Mouse (Mus musculus): ENCODE measurements around the gene Samd14. TPM values are rescaled to one million over a fixed set of nuclear protein-coding genes. Genes with fewer than 3 reads are reported as not detected.

Samd14 gene
- polyA plus RNA-seq, 1 experiment from 2014 or later, result 33.9 TPM

DNA sequence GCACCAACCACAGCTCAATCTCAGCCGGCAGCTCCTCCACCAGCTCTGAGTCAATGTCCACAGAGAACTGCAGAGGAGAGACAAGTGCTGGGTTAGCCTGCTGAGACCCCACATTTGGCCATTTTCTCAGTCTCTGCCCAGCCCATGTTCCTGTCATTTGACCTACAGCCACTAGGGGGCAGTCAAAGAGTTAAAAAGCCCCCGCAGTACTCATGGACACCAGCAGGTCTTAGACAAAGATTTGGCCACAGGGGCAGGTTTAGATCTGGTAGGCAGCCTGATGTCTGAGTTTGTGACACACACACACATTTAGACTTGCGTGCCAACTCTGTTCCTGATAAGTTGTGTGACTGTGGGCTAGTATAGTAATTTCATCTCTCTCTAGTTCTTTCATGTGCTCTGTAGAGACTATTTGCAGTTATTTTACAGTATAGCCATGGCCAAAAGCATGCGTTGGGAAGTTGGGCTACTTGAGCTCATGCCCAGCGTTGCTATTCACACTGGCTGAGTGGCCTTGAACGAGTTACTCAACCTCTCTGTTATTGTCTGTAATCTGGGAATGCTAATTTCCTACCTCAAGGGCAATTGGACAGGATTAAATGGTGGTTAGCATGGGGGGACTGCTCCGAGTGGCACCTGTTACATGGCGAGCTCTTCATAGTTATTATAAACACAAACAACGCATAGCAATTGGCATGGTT, 37.5 kb downstream of the Samd14 start:
- Histone ChIP-seq H3K27me3 (0 out of 2 replicates have a peak, but pooled peaks cover 5% of the 10 kb centered on the region), H3K27ac (replicated peaks) (no peak overlapping the region), H3K4me1 (replicated peaks) (peaks cover 6% of the 10 kb centered on the region; the same call in 1 of the 2 replicates), H3K9me3 (replicated peaks) (no peaks in the 10 kb centered on the region), H3K4me3 (replicated peaks) (no peak overlapping the region), H3K36me3 (replicated peaks) (no peaks in the 10 kb centered on the region), H3K9ac (no peak overlapping the region), H3K4me2 (no peak overlapping the region)
- no peak; the same call in 1 of the 2 replicates for ATAC-seq (ENCODE audit: insufficient read depth)
- WGBS (ENCODE audit: insufficient replicate concordance), result 44% methylated on average over 9 of the region's 9 CpGs

DNA sequence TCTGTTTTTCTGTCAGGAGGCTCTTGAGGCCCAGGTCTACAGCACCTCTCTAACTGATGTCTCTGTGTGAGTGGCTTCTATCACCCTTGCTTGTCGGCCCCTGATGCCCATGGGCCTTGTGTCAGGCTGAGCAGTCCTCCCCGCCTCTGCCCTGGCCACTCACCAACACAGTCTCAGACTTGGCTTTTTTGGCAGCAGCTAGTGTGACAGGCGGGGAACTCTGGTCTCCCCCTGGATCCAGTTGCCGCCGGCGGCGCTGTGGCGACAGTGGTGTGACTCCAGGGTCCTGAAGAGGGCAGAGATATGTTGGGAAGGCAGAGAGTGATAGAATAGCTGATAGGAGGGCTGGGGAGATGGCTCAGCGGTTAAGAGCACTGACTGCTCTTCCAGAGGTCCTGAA, 43.4 kb downstream of the Samd14 start:
- H3K27me3 ChIP-seq, result peaks cover 5% of the 10 kb centered on the region; the same call in 1 of the 2 replicates
- 66% methylated on average over 9 of the region's 9 CpGs for WGBS (ENCODE audit: insufficient replicate concordance)

DNA sequence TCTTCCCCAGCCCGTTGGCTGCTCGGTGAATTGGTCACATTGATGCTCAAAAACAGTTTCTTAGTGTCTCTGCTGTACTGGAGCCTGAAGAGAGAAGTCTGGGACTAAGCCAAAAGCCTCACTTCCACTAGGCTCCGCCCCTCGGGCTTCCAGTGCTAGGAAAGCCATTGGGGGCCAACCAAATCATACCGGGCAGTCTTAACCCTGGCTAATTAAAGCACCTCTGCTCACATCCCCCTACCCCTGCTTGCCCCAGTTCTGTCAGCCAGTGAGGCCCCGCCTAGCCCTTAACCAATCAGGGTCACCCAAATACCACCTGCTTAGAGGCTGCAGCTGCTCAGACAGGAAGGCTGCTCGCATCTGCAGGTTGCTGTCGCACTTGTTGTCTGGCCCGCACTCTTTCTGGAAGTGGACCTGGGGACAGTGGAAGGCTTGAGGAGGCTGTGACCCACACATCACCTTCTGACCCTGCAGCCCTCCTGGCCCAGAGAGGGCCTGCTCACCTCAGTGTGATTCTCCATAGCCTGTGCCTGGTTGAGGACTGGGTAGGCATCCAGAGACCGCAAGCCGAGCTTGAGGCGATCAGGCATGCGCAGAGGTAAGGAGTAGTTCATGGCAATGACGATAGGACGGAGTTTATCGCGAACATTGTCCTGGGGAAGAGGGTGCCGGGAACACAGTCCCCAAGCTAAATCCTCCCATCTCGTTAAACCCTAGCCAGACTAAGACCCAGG, 47.3 kb downstream of the Samd14 start:
- H3K9ac ChIP-seq, result no peak overlapping the region
- no peak overlapping the region for H3K27ac ChIP-seq (replicated peaks)
- H3K4me2 ChIP-seq, result no peak overlapping the region
- no peaks in the 10 kb centered on the region for H3K4me1 ChIP-seq (replicated peaks)
- H3K36me3 ChIP-seq (replicated peaks), result no peaks in the 10 kb centered on the region
- ATAC-seq (ENCODE audit: insufficient read depth), result no peak
- no peaks in the 10 kb centered on the region for H3K9me3 ChIP-seq (replicated peaks)
- H3K27me3 ChIP-seq, result peaks cover 5% of the 10 kb centered on the region; the same call in 1 of the 2 replicates
- 49% methylated on average over 19 of the region's 19 CpGs for WGBS (ENCODE audit: insufficient replicate concordance)
- H3K4me3 ChIP-seq (replicated peaks), result no peak overlapping the region

More for the DNA sequence above, 43.4 kb downstream of the Samd14 start:
- Histone ChIP-seq H3K36me3 (replicated peaks) (no peaks in the 10 kb centered on the region), H3K4me2 (no peak overlapping the region), H3K27ac (replicated peaks) (no peak overlapping the region), H3K4me1 (replicated peaks) (no peaks in the 10 kb centered on the region), H3K4me3 (replicated peaks) (no peak overlapping the region), H3K9me3 (replicated peaks) (no peaks in the 10 kb centered on the region), H3K9ac (no peak overlapping the region)
- ATAC-seq (ENCODE audit: insufficient read depth), result no peak

DNA sequence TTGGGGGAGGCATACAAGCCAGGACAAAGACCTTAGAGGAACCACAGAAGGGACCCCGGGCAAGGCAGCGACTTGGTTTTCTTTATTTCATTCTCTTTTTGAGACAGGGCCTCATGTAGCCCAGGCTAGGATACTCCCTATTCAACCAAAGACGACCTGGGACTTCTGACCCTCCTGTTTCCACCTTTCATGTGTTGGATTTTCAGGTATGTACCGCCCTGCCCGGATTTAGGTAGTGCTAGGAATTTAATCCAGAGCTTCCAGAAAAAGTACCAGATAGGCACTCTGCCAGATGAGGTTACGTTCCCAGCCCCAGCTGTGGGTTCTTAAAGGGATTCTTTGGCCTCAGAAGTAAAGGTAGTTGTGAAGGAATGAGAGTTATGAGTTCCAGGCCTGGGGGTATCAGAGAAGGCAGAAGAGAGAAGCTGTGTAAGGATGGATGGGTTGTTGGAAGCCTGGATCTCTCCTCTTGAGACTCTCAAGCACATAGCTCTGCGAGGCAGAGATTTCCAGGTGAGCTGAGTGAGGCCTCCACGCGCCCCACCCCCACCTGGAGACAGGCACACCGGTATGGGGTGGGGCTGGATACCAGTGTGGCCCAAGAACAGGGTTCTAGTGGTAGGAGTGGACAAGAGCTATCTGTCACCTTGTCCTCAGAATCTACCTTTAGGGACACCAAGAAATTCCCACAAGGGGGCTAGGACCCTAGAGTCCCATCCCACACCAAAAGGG, 59.7 kb downstream of the Samd14 start:
- Histone ChIP-seq H3K36me3 (replicated peaks) (no peaks in the 10 kb centered on the region), H3K9me3 (replicated peaks) (no peaks in the 10 kb centered on the region), H3K4me2 (no peak overlapping the region), H3K4me3 (replicated peaks) (no peak overlapping the region), H3K4me1 (replicated peaks) (peaks cover under 1% of the 10 kb centered on the region; the same call in 1 of the 2 replicates), H3K27me3 (peaks cover 25% of the 10 kb centered on the region), H3K9ac (no peak overlapping the region), H3K27ac (replicated peaks) (no peak overlapping the region)
- 63% methylated on average over 10 of the region's 10 CpGs for WGBS (ENCODE audit: insufficient replicate concordance)
- no peak for ATAC-seq (ENCODE audit: insufficient read depth)

DNA sequence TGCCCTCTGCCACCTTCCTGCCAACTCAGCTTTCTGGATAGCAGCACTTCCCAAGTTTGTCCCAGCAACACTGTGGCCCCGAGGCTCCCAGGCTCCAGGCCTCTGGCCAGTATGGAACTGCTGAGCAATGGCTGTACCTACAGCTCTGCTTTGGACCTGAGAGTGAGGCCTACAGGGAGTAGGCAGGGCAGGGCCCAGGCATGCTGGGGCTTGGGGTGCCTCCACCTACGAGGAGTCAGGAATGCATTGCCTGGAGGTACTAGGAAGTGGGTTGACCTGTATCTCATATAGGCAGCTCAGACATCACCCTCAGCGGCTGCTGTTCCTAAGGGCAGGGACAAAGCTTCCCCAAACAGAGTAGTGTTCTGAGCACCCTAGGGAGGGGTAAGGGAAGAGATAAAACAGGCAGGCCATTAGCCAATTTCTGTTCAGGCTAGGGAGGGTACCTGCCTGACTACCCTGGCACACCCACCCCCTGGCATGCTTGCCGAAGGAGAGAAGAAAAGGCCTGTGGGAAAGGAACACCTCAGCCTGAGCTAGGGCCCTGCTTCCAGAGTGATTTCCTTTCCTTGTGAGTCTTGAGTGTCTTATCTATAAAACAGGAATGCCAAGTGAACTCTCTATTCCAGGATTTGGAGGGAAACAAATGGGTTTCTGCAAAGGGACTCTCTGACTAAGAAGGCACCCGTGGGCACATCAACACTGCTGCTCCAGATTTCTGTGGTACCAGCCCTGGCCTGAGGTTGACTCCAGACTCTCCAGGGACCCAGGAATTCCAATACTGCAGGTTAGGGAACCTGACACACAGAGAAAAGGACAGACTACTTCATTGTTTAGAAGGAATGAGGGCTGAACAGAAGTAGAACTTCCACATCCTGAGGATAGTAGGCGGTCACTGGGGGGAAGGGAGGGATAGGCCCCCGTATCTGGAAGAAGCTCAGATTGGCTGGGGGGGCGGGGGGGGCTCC, 60.7 kb downstream of the Samd14 start:
- Histone ChIP-seq H3K9me3 (replicated peaks) (no peaks in the 10 kb centered on the region), H3K4me2 (no peak overlapping the region), H3K4me1 (replicated peaks) (peaks cover 11% of the 10 kb centered on the region; the same call in 1 of the 2 replicates), H3K27ac (replicated peaks) (no peak overlapping the region), H3K9ac (no peak overlapping the region), H3K27me3 (peaks cover 35% of the 10 kb centered on the region), H3K36me3 (replicated peaks) (no peaks in the 10 kb centered on the region), H3K4me3 (replicated peaks) (no peak overlapping the region)
- WGBS (ENCODE audit: insufficient replicate concordance), result 46% methylated on average over 8 of the region's 8 CpGs
- no peak for ATAC-seq (ENCODE audit: insufficient read depth)

DNA sequence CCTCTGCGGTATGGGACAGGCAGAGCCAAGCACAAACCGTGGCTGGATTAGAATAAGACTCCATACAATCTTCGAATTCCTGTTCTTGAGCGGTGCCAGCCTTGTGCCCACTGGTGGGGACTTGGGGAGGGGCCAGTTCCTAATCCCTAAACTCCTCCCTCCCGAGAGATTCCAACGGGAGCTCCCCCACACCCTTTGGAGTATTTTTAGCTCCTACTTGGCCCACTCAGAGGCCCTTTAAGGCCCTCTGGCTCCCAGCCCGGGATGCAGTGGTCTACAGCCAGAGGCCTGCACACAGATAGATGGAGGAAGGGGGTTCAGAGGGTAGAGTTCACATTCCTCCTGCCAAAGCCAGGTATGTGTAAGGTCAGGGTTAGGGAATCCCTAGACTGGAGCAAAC, 61.6 kb downstream of the Samd14 start:
- Histone ChIP-seq H3K36me3 (replicated peaks) (no peaks in the 10 kb centered on the region), H3K9ac (no peak overlapping the region), H3K4me1 (replicated peaks) (peaks cover 18% of the 10 kb centered on the region; the same call in 1 of the 2 replicates), H3K27me3 (peaks cover 43% of the 10 kb centered on the region), H3K27ac (replicated peaks) (no peak overlapping the region), H3K9me3 (replicated peaks) (no peaks in the 10 kb centered on the region), H3K4me2 (no peak overlapping the region), H3K4me3 (replicated peaks) (no peak overlapping the region)
- no peak for ATAC-seq (ENCODE audit: insufficient read depth)
- WGBS (ENCODE audit: insufficient replicate concordance), result 40% methylated on average over 7 of the region's 7 CpGs

DNA sequence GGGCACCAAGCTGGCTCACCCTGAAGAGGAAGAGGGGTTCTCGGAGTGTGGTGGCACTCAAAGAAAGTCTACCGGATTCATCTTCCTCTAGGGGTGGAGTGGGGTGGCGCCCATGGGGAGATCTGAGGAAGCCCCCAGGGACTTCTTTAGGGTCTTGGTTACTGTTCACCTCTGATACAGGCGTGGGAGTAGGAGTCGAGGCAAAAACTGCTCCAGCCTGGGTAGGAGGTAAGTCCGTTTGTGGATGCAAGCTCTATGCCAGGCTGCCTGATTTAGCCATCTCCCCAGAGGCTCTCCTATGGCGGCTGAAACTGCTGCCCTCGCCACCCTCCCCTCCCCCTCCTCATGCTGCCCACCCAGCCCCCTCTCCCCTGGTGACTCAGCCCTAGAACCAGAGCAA, 62.5 kb downstream of the Samd14 start:
- no peak overlapping the region for H3K4me2 ChIP-seq
- peaks cover 22% of the 10 kb centered on the region; the same call in 1 of the 2 replicates for H3K4me1 ChIP-seq (replicated peaks)
- 45% methylated on average over 8 of the region's 8 CpGs for WGBS (ENCODE audit: insufficient replicate concordance)
- no peak overlapping the region for H3K27ac ChIP-seq (replicated peaks)
- no peak for ATAC-seq (ENCODE audit: insufficient read depth)
- H3K4me3 ChIP-seq (replicated peaks), result no peak overlapping the region
- no peaks in the 10 kb centered on the region for H3K36me3 ChIP-seq (replicated peaks)
- H3K9ac ChIP-seq, result no peak overlapping the region
- no peaks in the 10 kb centered on the region for H3K9me3 ChIP-seq (replicated peaks)
- peaks cover 52% of the 10 kb centered on the region for H3K27me3 ChIP-seq

DNA sequence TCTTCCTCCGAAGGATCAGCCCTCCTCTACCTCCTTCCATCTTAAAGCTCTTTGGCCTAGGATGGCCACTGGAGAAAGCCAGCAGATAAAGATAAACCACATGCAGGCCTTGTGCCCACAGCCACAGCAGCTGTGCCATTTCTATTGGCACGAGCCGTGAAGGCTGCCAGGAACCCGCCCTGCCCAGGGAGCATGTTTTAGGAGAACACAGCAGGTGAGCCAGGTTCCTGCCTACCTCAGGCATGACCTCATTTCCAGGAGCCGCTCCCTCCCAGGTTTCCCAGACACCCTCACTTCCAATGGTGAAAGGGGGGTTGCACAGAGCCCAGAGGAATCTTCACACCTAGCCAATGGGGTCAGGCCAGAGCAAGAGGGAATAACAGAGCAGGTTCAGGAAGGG, 63.1 kb downstream of the Samd14 start:
- Histone ChIP-seq H3K9me3 (replicated peaks) (no peaks in the 10 kb centered on the region), H3K27ac (replicated peaks) (no peak overlapping the region), H3K4me2 (no peak overlapping the region), H3K36me3 (replicated peaks) (no peaks in the 10 kb centered on the region), H3K27me3 (peaks cover 59% of the 10 kb centered on the region), H3K4me3 (replicated peaks) (no peak overlapping the region), H3K9ac (no peak overlapping the region), H3K4me1 (replicated peaks) (peaks cover 26% of the 10 kb centered on the region; the same call in 1 of the 2 replicates)
- 57% methylated on average over 5 of the region's 5 CpGs for WGBS (ENCODE audit: insufficient replicate concordance)
- no peak for ATAC-seq (ENCODE audit: insufficient read depth)

DNA sequence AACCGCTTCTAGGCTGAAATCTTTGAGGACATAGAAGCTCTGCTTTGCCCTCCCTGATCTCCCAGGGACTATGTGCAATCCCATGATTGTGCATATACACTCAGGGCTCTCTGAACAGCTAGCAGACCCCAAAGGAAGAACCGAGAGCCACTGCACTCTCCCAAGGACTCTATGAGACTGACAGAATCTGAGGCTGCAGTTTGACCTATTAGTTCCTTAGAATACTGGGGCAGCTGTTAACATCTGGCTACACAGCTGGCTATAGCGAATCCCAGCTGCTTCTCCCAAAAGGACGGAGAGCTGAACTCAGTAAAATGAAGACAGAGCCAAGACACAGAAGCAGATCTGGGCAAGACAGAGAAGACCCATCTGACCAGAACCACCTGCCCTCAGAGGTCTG, 64.2 kb downstream of the Samd14 start:
- H3K4me2 ChIP-seq, result no peak overlapping the region
- H3K27ac ChIP-seq (replicated peaks), result no peak overlapping the region
- no peak overlapping the region for H3K4me3 ChIP-seq (replicated peaks)

DNA sequence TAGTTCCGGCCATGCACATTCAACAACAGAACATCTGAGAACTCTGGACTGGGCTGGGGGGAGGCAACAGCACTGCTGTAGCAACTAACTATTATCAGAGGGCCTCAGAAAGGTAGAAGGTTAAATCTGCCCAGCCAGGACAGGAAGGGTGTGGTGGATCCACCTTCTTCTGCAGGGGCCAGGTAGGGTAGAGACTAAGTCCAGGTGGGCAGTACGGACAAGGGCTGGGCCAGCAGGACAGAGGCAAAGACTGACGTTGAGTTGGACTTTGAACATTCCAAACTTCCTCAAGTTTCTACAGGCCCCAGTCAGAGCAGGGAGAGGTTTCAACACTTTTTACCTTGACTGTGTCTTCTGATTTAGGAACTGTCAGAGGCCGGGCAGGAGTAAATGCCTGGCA, 65.0 kb downstream of the Samd14 start:
- Histone ChIP-seq H3K4me2 (no peak overlapping the region), H3K36me3 (replicated peaks) (no peaks in the 10 kb centered on the region), H3K27me3 (peaks cover 78% of the 10 kb centered on the region), H3K27ac (replicated peaks) (no peak overlapping the region), H3K9ac (no peak overlapping the region), H3K4me1 (replicated peaks) (peaks cover 38% of the 10 kb centered on the region), H3K4me3 (replicated peaks) (no peak overlapping the region), H3K9me3 (replicated peaks) (no peaks in the 10 kb centered on the region)
- ATAC-seq (ENCODE audit: insufficient read depth), result no peak
- WGBS (ENCODE audit: insufficient replicate concordance), result 52% methylated on average over 4 of the region's 4 CpGs

More for the DNA sequence above, 64.2 kb downstream of the Samd14 start:
- Histone ChIP-seq H3K4me1 (replicated peaks) (peaks cover 35% of the 10 kb centered on the region), H3K36me3 (replicated peaks) (no peaks in the 10 kb centered on the region), H3K9ac (no peak overlapping the region), H3K27me3 (peaks cover 69% of the 10 kb centered on the region), H3K9me3 (replicated peaks) (no peaks in the 10 kb centered on the region)
- ATAC-seq (ENCODE audit: insufficient read depth), result no peak
- 56% methylated on average over 4 of the region's 4 CpGs for WGBS (ENCODE audit: insufficient replicate concordance)

All from liver, embryonic 15.5 days (tissue).